Mouse (Mus musculus) adrenal gland, adult (tissue): Measurements from ENCODE around the gene Plscr3.

Experiments
- DNase-seq, 2 experiments: peaks; one replicate each; pipeline ENCODE4 v3.0.0; 2022 to 2023; ENCODE audit warnings: low spot score in 1 of 2; ENCODE audit not compliant: inconsistent age in 2 of 2

Gene Plscr3

DNA sequence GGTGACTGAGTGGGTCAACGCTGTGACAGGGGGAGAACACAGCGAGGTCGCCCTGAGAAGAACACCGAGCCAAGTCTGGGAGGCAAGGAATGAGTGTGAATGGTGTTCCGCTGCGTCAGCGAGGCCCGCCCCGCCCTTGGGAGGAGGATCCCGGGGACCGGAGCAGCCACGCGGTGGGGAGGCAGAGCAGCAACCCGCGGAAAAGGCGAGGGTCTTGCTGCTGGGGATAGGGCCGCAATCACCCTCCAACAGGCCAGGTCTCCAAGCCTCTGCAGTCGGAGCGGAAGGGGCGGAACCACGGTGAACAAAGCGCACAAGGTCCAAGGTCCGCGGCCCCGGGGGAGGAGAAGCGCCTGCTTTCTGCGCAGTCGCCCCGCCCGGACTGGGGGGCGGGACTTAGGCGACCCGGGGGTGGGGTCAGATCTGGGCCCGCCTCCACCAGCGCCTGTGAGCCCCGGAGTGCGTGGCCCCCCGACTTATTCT lies at the start of gene Plscr3:
Gene Plscr3 (plus strand): TSS at position 179 of the 483 bp plus-strand sequence.
- DNase-seq: peak; percentile 94 to 98

DNA sequence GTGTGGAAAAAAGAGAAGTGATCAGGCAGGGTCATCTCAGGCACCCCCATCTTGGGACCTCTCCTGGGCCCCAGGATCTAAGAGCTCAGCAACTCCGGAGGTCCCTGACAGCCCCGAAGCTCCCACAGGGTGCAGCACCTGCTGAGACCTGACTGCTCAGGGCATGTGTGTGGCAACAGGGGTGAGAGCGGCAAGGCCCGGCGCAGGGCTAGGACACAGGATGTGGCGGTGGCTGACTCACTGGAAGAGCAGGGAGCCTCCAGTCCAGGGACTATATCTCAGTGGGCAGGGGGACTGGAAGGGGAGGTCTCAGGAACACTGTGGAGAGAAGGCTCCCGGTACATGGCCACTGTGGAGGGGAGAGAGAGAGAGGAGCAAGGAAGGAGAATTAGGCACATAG lies 48.3 kb upstream of the Plscr3 start:
- no peak for DNase-seq

DNA sequence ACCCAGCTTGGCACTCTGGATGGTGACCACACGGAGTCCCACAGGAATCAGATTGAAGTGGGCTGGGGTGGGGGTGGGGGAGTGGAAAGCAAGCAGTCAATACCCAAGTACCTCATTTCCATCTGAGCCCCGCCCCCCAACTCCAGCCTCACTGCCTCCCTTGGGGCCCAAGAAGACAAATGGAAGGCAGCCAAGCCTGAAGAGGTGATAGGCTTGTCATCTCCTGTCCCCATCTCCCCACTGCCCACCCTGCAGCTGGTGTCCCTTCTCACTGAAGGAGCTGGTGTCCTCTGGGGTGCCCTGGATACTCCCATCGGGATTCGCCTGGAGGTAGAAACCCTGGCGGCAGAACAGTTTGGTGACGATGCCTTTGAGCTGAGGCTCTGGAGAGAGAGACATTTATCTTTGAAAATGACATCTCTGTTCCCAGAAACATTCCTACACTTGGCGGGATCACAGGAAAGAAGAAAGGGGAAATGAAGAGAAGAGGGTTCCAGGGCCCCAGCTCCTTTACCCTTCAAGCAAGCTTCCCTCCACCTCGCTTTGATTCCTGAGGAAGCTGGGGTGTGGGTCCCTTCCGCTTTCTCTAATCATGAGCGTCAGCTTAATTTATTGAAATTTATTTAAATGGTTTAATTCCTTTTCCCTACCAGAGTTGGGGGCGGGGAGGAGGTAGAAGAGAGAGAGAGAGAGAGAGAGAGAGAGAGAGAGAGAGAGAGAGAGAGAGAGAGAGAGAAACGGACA lies 46.6 kb upstream of the Plscr3 start:
- peak; percentile 50 to 66 for DNase-seq

DNA sequence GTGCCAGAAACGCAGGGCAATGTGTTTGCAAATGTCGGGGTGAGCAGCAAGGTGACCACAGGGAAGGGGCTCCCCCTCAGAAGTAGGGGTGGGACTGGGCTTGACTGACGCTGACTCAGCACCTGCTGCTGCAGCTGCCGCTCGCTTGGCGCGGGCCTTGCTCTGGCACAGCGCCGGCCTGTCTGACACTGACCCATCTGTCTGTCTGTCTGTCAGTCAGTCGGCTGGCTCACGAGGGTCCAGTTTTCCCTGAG lies 46.1 kb upstream of the Plscr3 start:
- DNase-seq: peak; percentile 61 to 62

DNA sequence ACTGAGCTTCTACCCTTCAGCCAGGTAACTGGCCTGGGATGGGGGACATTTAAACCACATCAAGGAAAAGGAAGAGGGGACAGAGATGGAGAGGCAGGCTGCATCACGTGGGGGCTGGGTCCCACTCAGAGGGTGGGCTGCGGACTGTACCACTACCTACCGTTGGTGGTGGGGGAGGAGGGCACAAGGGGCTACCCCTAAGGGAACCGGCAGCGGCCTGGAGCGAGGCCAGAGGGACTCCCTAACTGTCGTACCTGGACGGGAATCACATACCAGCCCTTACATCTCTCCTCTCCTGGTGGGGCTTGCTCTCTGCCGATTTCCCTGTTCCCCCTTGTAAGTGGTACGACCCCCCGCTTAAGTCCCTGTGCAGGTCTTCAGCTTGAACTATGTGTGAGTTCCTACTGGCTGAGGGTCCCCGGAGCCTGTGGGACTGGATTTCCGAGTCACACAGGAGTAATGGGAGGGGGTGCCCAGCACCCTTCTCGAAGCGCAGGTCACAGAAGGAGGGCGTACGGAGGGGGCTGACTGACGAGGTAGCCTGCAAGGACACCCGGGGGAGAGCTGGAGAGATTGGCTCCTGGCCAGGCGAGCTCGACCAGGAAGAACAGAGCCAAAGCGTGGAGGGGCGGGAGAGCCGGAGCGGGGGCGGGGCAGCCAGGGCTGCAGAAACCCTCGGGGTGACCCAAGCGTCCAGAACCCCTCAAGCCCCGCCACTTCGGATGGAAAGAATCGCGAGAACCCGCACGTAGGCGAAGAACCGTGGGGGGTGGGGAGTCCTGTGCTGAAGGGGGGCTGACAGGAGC lies 45.6 kb upstream of the Plscr3 start:
- DNase-seq: peak; percentile 77 to 78

DNA sequence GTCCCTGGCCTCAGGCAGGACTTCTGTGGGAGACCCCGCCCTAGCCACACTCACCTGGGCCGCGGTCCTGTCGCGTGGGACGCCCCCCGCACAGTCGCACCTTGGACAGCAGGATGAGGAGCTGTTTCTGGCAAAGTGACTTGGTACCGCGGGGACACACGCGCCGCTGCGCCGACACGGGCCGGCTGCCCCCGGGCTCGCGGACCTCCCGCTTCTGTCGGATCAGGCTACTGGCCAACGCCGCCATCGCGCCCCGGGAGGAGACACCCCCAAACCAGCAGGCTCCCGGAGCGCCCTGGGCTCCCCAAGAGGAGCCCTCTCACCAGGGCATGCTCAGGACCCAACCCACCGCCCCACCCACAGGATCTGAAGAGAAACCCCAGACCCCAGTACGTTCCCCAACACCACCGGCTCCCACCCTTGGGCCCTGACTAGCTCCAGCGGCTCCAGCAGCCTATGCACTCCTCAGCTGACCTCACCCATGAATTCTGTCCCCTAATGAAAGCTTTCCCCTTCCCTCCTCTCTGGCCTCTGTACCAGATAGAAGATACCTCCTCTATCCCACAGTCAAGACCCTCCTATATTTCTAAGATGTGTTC lies 44.7 kb upstream of the Plscr3 start, which contains the start of gene Fgf11:
Gene Fgf11 (minus strand): TSS at position 479 of the 599 bp plus-strand sequence.
- peak in 1 of 2 experiments; percentile 50 for DNase-seq

DNA sequence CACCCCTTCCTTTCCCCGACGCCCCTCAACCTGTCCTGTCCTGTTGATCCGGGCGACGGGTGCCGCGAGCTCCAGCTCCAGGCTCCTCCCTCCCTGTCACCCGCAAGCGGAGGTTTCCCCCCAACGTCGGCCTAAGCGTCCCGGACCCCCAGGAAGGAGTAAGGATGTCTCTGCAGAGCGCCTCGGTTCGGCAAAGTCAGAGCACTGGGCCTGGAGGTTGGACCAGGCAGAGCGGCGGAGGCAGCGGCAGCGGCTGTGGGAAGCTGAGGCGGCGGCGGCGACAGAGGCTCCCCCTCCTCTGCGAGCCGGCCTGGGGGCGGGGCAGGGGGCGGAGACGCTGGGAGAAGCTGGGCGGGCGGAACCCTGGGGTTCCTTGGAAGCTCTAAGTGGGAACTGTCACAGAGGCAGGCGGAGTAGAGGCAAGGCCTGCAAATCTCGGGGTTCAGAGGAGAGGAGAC lies 43.5 kb upstream of the Plscr3 start:
- DNase-seq: peak; percentile 93 to 96

DNA sequence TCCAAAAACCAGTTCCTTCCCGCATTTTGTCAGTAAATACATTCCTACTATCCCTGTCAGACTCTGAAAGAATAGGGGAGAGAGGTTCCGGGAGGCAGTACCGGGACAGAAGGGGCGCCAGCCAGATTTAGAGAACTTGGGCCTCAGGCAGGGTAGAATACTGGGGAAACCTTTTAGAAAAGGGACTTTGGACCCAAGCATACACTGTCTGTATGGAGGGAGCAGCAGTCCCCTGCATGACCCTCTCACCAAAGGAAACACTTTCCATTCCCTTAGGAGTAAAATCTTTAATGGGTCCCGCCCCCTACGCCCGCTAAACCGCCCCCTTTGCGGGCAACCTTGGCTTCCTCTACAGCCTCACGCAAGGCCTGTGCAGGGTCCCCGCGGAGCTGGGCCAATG lies 42.8 kb upstream of the Plscr3 start:
- DNase-seq: no peak

DNA sequence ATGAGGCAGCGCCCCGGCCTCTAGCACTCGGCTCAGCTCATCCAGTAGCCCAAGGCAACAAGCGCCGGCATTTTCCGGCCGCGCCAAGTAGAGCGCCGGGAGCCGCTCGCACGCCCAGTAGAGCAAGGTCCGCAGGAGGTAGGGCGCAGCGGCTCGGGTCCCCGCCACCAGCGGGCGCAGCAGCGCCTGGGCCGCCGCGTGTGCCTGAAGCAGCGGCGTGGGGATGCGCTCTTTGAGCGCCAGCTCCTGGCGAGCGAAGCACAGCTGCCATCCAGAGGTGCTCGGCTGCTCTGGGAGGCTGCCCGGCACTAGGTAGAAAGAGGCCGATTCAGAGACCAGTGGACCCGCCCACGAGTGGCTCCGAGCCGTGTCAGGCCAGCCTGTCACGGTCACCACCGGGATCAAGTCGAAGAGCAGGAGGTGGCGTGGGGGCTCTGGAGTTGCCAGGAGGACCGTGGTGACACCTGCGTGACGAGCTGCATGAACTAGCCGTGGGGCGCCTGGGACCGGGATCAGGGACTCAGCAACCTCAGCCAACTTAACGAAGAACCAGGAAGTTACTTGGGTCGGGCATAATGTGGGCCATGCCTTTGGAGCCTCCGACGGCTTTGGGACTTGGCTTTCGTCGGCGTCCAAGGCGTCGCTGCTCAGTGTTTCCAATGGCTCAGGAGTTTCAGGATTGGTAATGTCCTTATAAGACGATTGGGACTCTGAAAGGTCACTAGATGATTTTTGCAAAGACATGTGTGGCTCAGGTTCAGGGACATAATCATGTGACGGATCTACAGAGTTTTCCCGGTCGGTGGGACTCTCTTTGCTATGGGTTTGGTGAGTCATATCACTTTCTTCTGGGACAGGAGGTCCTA lies 42.2 kb upstream of the Plscr3 start:
- peak; percentile 89 to 93 for DNase-seq

DNA sequence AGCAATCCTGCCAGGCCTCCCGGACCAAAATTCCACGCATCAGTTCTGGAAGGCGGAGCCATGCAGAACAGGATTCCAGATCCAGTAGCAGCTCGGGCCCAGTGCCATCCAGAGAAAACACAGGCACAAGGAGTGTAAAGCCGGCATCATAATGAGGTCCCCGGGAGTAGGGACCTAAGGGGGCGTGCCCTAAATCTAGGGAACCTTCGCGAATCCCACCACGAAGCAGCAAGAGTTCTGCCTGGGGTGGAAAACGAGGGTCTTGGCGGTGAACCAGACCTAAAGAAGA lies 41.6 kb upstream of the Plscr3 start:
- peak; percentile 63 to 68 for DNase-seq

DNA sequence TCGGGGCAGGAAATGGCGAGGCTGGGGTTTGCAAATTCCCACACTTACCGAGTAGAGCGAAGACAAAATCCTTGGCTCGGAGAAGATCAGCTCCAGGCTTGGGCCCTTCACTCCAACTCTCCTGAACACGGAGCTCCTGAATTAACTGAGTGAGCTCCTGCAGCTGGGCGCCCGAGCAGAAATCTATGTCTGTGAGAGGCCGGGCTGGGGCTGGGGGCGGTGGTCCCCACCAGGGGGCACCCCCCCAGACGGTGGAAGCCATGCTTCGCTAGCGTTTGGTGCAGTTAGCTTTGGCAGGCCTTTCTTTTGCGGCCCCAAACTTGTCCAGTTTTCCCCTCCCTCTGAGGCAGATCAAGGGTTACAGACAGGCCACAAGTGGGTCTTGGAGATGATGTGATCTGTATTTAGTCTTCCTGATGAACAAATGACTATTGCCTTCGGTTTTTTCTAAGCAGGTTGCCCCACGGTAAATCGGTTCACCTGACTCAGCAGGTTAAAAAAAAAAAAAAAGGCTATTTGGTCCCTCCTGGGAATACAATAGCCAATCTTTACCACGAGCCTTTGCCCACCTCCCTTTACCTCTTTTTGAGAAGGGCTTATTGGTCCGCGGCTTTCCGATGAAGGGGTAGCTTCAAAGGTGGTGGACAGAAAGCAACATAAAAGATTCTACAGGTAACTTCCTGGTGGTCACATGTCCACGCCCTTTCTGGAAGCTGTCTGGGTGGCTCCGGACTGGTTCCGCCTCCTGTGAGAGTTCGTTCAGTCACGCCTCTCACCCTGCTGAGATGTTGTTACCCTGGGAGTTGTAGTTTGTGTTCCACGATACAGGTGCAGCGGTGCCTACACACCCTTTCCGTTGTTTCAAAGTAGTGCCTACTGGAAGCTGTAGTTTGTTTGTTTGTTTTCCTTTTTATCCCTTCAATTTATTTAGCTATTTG lies 40.9 kb upstream of the Plscr3 start, which contains the start of gene Tmem102:
Gene Tmem102 (minus strand): TSS at position 653 of the 938 bp plus-strand sequence.
- no peak for DNase-seq

DNA sequence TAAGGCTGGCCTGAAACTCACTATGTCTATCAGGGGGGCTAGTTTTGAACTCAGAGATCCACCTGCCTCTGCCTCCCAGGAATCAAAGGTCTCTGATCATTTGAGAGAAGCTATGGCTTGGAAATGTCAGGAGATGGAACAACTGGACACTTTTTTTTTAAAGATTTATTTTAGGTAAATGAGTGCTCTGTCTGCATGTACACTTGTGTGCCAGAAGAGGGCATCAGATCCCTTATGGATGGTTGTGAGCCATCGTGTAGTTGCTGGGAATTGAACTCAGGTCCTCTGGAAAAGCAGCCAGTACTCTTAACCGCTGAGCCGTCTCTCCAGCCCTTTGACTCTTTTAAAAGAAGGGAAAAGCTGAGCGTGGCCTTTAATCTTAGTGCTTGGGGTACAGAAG lies 39.8 kb upstream of the Plscr3 start:
- no peak for DNase-seq

DNA sequence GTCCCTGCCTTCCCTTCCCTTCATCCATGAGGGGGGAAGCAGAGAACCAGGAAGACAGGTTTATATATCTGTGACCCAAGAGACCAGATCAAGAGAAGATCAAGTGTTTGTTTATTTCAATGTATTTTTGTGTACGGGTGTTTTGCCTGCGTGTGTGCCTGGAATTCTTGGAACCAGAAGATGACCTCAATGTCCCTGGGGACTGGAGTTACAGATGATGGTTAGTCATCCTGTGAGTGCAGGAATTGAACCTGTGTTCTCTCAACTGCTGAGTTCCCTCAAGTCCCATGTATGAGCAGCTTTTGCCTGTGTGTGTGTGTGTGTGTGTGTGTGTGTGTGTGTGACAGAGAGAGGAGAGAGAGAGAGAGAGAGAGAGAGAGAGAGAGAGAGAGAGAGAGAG lies 38.5 kb upstream of the Plscr3 start:
- DNase-seq: no peak

DNA sequence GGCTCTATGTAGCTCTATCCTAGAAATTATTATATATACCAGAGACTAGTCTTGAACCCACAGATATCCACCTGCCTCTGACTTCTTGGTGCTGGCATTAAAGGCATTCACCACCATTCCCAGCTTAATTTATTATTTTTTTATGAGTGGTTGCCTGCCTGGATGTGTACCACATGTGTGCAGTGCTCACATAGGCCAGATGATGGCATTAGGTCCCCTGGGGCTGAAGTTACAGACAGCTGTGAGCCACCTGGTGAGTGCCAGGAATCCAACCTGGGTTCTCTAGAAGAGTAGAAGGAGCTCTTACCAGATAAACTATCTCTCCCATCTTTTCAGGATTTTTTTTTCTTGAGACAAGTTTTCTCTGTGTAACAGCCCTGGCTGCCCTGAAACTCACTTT lies 35.9 kb upstream of the Plscr3 start:
- DNase-seq: no peak

DNA sequence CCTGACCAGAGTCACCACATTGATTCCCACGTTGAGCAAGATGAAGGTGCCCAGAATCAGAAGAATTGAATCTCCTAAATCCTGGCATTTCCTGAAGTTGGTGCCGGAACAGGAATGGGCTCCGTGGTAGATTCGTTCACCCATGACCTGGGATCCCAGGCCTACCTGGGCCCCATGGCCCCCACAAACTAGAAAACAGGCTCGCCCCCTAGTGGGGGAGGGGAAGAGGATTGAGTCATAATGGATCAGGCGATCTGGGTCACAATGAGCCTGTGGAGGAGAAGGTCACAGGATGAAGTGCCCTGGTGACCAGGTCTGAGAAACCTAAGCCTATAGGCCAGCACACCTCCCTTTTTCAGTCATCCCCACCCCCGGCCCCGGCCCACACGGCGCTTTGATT lies 31.0 kb upstream of the Plscr3 start, which contains the start of gene Gm39566:
Gene Gm39566 (minus strand): TSS at position 144 of the 400 bp plus-strand sequence.
- no peak for DNase-seq

DNA sequence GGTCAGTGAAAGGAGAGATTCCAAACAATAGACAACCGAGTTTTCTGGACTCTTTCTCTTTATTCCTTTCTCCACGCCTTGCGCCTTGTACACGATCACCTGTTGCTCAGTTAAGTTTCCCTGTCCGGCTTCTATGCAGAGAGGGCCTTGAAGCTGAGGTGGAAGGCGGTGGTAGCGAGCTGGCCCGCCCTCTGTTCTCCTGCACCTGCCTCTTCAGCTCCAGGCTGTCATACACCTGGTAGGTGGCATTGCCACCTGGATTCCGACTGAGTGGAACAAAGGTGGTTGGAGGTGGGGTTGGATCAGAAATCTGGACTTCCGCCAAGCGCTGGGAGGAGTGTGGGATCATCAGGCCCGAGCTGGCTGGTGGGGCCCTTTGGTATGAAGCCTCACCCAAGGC lies 29.7 kb upstream of the Plscr3 start:
- no peak for DNase-seq

DNA sequence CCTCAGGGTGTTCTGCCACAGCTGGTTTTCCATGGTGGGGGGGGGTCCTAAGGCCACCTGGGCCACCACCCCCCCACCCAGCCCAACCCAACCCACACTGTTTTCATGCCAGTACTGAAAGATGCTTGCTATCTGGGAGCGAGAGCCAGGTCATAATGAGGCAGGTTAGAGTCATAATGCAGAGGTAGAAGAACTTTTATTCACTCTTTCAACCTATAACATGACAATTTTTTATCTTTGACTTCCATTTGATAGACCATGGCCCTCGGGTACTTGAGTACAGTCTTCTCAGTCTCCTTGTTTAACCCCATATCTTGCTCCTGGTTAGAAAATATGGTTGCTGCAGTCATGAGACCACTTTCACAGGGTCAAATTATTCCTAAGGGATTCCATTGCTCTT lies 27.8 kb upstream of the Plscr3 start, which contains the start of gene Spem2:
Gene Spem2 (minus strand): TSS at position 101 of the 400 bp plus-strand sequence.
- DNase-seq: no peak

DNA sequence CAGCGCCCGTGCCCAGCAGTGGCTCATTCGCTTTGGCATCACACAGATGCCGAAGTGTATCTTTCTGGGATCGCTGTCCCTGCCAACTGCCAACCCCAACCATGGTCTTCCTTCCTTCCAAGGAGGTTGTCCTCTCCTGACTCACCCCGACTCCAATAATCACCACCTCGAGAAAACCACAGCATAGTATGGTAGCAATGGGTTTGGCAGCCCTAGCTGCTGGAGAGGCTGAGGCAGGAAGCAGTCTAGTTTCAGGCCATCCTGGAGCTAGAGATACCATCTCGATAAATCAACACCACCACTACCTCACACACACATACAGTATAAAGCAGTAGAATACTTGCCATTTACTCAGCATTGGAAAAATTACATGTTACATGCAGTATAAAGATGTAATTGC lies 27.3 kb upstream of the Plscr3 start:
- no peak for DNase-seq

DNA sequence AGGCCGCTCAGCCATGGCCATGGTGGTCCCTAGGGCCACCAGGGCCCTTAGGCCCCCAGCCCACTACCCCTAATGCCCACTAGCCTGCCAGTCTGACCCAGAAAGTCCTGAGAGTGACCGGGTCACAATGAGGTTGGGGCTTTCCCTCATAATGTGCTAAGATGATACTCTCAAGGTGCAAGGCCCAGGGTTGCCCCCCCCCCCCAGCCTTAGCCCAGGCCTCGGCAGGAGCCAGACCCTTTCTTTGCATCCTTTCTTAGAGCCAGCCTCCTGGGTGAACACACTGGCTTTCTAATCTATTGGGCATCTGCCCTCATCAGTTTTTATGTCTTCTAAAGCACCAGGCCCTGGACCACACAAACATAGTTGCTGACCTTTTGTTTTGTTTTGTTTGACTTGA lies 24.1 kb upstream of the Plscr3 start, which contains the start of gene Spem1:
Gene Spem1 (minus strand): TSS at position 101 of the 400 bp plus-strand sequence.
- no peak for DNase-seq

DNA sequence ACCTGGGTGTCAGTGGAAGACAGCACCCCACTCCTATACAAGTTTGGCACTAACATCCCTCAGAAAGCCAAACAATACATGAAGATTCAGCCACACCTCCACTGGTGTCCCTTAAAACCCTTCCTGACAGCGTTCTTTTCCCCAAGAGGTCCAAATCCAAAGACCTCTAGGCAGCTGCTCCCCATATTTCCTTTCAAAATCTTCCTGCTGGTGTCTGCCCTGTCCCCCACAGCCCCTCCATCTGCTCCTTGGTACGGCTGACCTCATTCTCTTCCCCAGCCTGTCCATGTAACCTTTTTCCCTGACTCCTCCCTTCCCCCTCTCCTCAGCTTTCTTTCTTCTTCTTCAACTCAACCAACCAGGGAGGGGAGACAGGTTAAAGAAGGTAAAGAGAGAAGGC lies 22.7 kb upstream of the Plscr3 start:
- DNase-seq: no peak
